Mouse (Mus musculus): ENCODE measurements around the gene Syn3. TPM values are rescaled to one million over a fixed set of nuclear protein-coding genes. Genes with fewer than 3 reads are reported as not detected.
"Not testable (repeated sequence)": the region's sequence is repeated elsewhere in the genome, so short reads cannot be mapped to it uniquely, and the experiment has no call there.

Gene Syn3
- polyA plus RNA-seq, 1 experiment: 7.5 TPM

GRCm38 (mm10) chr10:86137106-86137505 is 361.6 kb downstream of the Syn3 start:
- TF ChIP-seq CTCF (IDR thresholded peaks at IDR 0.05; ENCODE audit: extremely low read depth, insufficient read depth, low read length) (no peak), POLR2A (IDR thresholded peaks at IDR 0.05; ENCODE audit: extremely low read depth, insufficient read depth, low read length) (no peak)
- Histone ChIP-seq H3K4me3 (ENCODE audit: insufficient read depth, low read length) (no peak overlapping the region), H3K27ac (ENCODE audit: insufficient read depth, low read length) (no peak overlapping the region), H3K4me1 (ENCODE audit: control insufficient read depth, insufficient read depth, low read length) (no peaks in the 10 kb centered on the region)

GRCm38 (mm10) chr10:86136249-86136648 is 362.4 kb downstream of the Syn3 start:
- no peak overlapping the region for H3K4me3 ChIP-seq (ENCODE audit: insufficient read depth, low read length)
- TF ChIP-seq POLR2A (IDR thresholded peaks at IDR 0.05; ENCODE audit: extremely low read depth, insufficient read depth, low read length) (no peak), CTCF (IDR thresholded peaks at IDR 0.05; ENCODE audit: extremely low read depth, insufficient read depth, low read length) (no peak)

GRCm38 (mm10) chr10:86134848-86135247 is 363.8 kb downstream of the Syn3 start:
- no peak overlapping the region for H3K27ac ChIP-seq (ENCODE audit: insufficient read depth, low read length)
- H3K4me3 ChIP-seq (ENCODE audit: insufficient read depth, low read length): no peak overlapping the region
- TF ChIP-seq CTCF (IDR thresholded peaks at IDR 0.05; ENCODE audit: extremely low read depth, insufficient read depth, low read length) (no peak), POLR2A (IDR thresholded peaks at IDR 0.05; ENCODE audit: extremely low read depth, insufficient read depth, low read length) (no peak)
- no peaks in the 10 kb centered on the region for H3K4me1 ChIP-seq (ENCODE audit: control insufficient read depth, insufficient read depth, low read length)

More at GRCm38 (mm10) chr10:86136249-86136648, 362.4 kb downstream of the Syn3 start:
- Histone ChIP-seq H3K27ac (ENCODE audit: insufficient read depth, low read length) (no peak overlapping the region), H3K4me1 (ENCODE audit: control insufficient read depth, insufficient read depth, low read length) (no peaks in the 10 kb centered on the region)

- Histone ChIP-seq H3K4me3 (ENCODE audit: insufficient read depth, low read length) (no peak overlapping the region), H3K4me1 (ENCODE audit: control insufficient read depth, insufficient read depth, low read length) (no peaks in the 10 kb centered on the region), H3K27ac (ENCODE audit: insufficient read depth, low read length) (no peak overlapping the region)
- TF ChIP-seq POLR2A (IDR thresholded peaks at IDR 0.05; ENCODE audit: extremely low read depth, insufficient read depth, low read length) (no peak), CTCF (IDR thresholded peaks at IDR 0.05; ENCODE audit: extremely low read depth, insufficient read depth, low read length) (no peak)
These were observed 364.4 kb downstream of the Syn3 start for GRCm38 (mm10) chr10:86134336-86134735.

GRCm38 (mm10) chr10:86132420-86132956 is 366.2 kb downstream of the Syn3 start:
- Histone ChIP-seq H3K4me1 (ENCODE audit: control insufficient read depth, insufficient read depth, low read length) (no peaks in the 10 kb centered on the region), H3K27ac (ENCODE audit: insufficient read depth, low read length) (no peak overlapping the region), H3K4me3 (ENCODE audit: insufficient read depth, low read length) (no peak overlapping the region)
- TF ChIP-seq CTCF (IDR thresholded peaks at IDR 0.05; ENCODE audit: extremely low read depth, insufficient read depth, low read length) (no peak), POLR2A (IDR thresholded peaks at IDR 0.05; ENCODE audit: extremely low read depth, insufficient read depth, low read length) (no peak)

- no peak overlapping the region for H3K27ac ChIP-seq (ENCODE audit: insufficient read depth, low read length)
- H3K4me1 ChIP-seq (ENCODE audit: control insufficient read depth, insufficient read depth, low read length): no peaks in the 10 kb centered on the region
- no peak for TF ChIP-seq CTCF (IDR thresholded peaks at IDR 0.05; ENCODE audit: extremely low read depth, insufficient read depth, low read length)
- no peak for TF ChIP-seq POLR2A (IDR thresholded peaks at IDR 0.05; ENCODE audit: extremely low read depth, insufficient read depth, low read length)
- H3K4me3 ChIP-seq (ENCODE audit: insufficient read depth, low read length): no peak overlapping the region
These were observed 369.6 kb downstream of the Syn3 start for GRCm38 (mm10) chr10:86129046-86129445.

GRCm38 (mm10) chr10:86126478-86126877 is 372.2 kb downstream of the Syn3 start:
- no peak for TF ChIP-seq CTCF (IDR thresholded peaks at IDR 0.05; ENCODE audit: extremely low read depth, insufficient read depth, low read length)
- TF ChIP-seq POLR2A (IDR thresholded peaks at IDR 0.05; ENCODE audit: extremely low read depth, insufficient read depth, low read length): no peak
- no peak overlapping the region for H3K27ac ChIP-seq (ENCODE audit: insufficient read depth, low read length)

GRCm38 (mm10) chr10:86125421-86125820 is 373.3 kb downstream of the Syn3 start:
- TF ChIP-seq CTCF (IDR thresholded peaks at IDR 0.05; ENCODE audit: extremely low read depth, insufficient read depth, low read length) (no peak), POLR2A (IDR thresholded peaks at IDR 0.05; ENCODE audit: extremely low read depth, insufficient read depth, low read length) (no peak)
- Histone ChIP-seq H3K4me1 (ENCODE audit: control insufficient read depth, insufficient read depth, low read length) (no peaks in the 10 kb centered on the region), H3K4me3 (ENCODE audit: insufficient read depth, low read length) (no peak overlapping the region), H3K27ac (ENCODE audit: insufficient read depth, low read length) (no peak overlapping the region)

More at GRCm38 (mm10) chr10:86126478-86126877, 372.2 kb downstream of the Syn3 start:
- no peak overlapping the region for H3K4me3 ChIP-seq (ENCODE audit: insufficient read depth, low read length)
- H3K4me1 ChIP-seq (ENCODE audit: control insufficient read depth, insufficient read depth, low read length): no peaks in the 10 kb centered on the region

- TF ChIP-seq POLR2A (IDR thresholded peaks at IDR 0.05; ENCODE audit: extremely low read depth, insufficient read depth, low read length) (no peak), CTCF (IDR thresholded peaks at IDR 0.05; ENCODE audit: extremely low read depth, insufficient read depth, low read length) (no peak)
- Histone ChIP-seq H3K4me3 (ENCODE audit: insufficient read depth, low read length) (no peak overlapping the region), H3K4me1 (ENCODE audit: control insufficient read depth, insufficient read depth, low read length) (no peaks in the 10 kb centered on the region), H3K27ac (ENCODE audit: insufficient read depth, low read length) (no peak overlapping the region)
These were observed 374.6 kb downstream of the Syn3 start for GRCm38 (mm10) chr10:86124115-86124514.

- H3K4me3 ChIP-seq (ENCODE audit: insufficient read depth, low read length): no peak overlapping the region
- H3K4me1 ChIP-seq (ENCODE audit: control insufficient read depth, insufficient read depth, low read length): no peaks in the 10 kb centered on the region
- no peak overlapping the region for H3K27ac ChIP-seq (ENCODE audit: insufficient read depth, low read length)
- TF ChIP-seq CTCF (IDR thresholded peaks at IDR 0.05; ENCODE audit: extremely low read depth, insufficient read depth, low read length): no peak
- no peak for TF ChIP-seq POLR2A (IDR thresholded peaks at IDR 0.05; ENCODE audit: extremely low read depth, insufficient read depth, low read length)
These were observed 375.5 kb downstream of the Syn3 start for GRCm38 (mm10) chr10:86123224-86123623.

- H3K27ac ChIP-seq (ENCODE audit: insufficient read depth, low read length); H3K4me3 ChIP-seq (ENCODE audit: insufficient read depth, low read length); H3K4me1 ChIP-seq (ENCODE audit: control insufficient read depth, insufficient read depth, low read length): not testable (repeated sequence)
These were observed 376.2 kb downstream of the Syn3 start for GRCm38 (mm10) chr10:86122456-86122855.

Data from cortical plate, adult 2 months (tissue).